Mouse (Mus musculus): ENCODE measurements around the gene Dedd. TPM values are rescaled to one million over a fixed set of nuclear protein-coding genes. Genes with fewer than 3 reads are reported as not detected.

Dedd gene
- polyA plus RNA-seq, 1 experiment from 2014 or later, result 21.9 TPM

DNA sequence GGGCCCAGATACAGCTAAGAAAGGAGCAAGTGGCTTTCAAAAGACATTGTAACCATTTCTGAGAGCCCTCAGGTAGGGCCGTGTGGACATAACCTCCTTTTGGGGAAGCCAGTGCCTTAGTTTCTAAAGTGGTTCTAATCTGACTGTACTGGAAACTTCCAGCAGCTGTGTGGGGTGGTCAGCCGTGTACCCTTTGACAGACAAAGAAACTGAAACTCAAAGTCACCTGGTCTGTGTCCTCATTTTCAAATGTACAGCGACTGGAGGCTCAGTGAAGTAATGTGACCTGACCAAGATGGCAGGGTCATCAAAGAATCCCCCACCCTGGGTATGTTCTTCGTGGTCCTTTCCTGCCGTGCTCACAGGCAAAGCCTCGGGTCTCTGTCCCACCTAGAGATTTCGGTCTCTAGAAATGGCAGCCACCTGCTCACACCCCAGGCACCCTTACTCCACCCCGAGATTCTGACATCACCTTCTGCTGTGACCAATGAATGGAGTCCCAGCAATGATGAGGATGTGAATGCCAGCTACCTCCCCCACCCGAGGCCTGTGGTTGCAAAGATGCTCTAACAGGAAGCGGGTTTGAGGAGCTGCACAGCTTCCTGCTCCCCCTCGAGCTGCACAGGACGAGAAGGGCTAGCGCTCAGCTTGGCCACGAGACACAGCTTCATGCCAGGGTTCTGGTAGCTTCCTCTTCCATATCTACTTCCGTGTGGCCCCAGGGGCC is 59.6 kb downstream of the Dedd start, which contains the start of gene Arhgap30:
Arhgap30 (plus strand) TSS at position 579 of the 727 bp plus-strand sequence.
- peak within 1 kb of the TSS; percentile 100 for H3K27ac ChIP-seq
- peaks cover 44% of the 10 kb centered on the region for H3K79me2 ChIP-seq (ENCODE audit: inconsistent target)
- peaks cover 32% of the 10 kb centered on the region for H3K36me3 ChIP-seq (ENCODE audit: inconsistent target)
- 4% methylated on average over 15 of the region's 15 CpGs for WGBS (ENCODE audit: missing documents)
- H3K4me3 ChIP-seq (ENCODE audit: inconsistent target), result peak within 1 kb of the TSS; percentile 99

DNA sequence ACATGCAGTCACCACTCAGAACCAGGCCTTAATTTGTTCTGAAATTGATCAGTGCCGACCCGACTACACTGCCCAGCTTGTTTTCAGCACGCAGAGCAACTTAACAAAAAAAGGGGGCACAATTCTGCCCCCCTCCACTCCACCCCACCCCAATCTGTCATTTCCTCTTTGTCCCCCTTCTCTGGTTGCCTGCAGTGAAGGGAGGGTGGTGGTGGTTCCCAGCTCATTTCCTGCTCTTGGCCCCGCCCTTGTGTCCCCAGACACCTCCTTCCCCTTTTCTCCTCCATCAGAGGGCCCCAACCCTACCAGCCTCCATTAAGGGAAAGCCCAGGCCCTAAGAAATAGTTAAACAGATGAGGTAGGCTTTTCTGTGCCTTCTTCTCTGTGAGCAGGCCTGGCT is 61.2 kb downstream of the Dedd start:
- H3K27ac ChIP-seq, result peak overlapping the region; percentile 100

More for the DNA sequence above, 61.2 kb downstream of the Dedd start:
- peaks cover 60% of the 10 kb centered on the region for H3K79me2 ChIP-seq (ENCODE audit: inconsistent target)
- H3K4me3 ChIP-seq (ENCODE audit: inconsistent target), result peak overlapping the region; percentile 99
- H3K36me3 ChIP-seq (ENCODE audit: inconsistent target), result peaks cover 34% of the 10 kb centered on the region
- WGBS (ENCODE audit: missing documents), result 0% methylated on average over 4 of the region's 4 CpGs

Other genes starting within 250 kb of the Dedd start
- 4.2 to 31.6 TPM (median 7.6 TPM) in 3 replicates for gene Cfap126, start 215.2 kb upstream of the Dedd start, polyA plus RNA-seq (2018)
- gene Sdhc, start 178.5 kb upstream of the Dedd start, polyA plus RNA-seq (2018), result 81.5 to 101 TPM (median 100 TPM) in 3 replicates
- gene Mpz, start 178.4 kb upstream of the Dedd start, polyA plus RNA-seq (2018), result 0.25 TPM in 1 of 3 replicates, not detected in the others
- gene Pcp4l1, start 132.9 kb upstream of the Dedd start, polyA plus RNA-seq (2018), result 46.6 to 83.8 TPM (median 63.3 TPM) in 3 replicates
- 0.13 TPM in 1 of 3 replicates, not detected in the others for gene Nr1i3, start 115.2 kb upstream of the Dedd start, polyA plus RNA-seq (2018)
- 13.6 to 38.3 TPM (median 28.2 TPM) in 3 replicates for gene Tomm40l, start 106.6 kb upstream of the Dedd start, polyA plus RNA-seq (2018)
- gene Apoa2, start 104.1 kb upstream of the Dedd start, polyA plus RNA-seq (2018), result 1.1 TPM in 1 of 3 replicates, not detected in the others
- gene Fcer1g, start 94.8 kb upstream of the Dedd start, polyA plus RNA-seq (2018), result 1,664 to 2,638 TPM (median 2,193 TPM) in 3 replicates
- gene Adamts4, start 78.7 kb upstream of the Dedd start, polyA plus RNA-seq (2018), result 0.04 TPM in 1 of 3 replicates, not detected in the others
- gene Ndufs2, start 77.8 kb upstream of the Dedd start, polyA plus RNA-seq (2018), result 84.3 to 125 TPM (median 122 TPM) in 3 replicates
- 10.2 to 16.8 TPM (median 14.2 TPM) in 3 replicates for gene B4galt3, start 58.8 kb upstream of the Dedd start, polyA plus RNA-seq (2018)
- gene Ppox, start 48.0 kb upstream of the Dedd start, polyA plus RNA-seq (2018), result 8.6 to 27.3 TPM (median 12.1 TPM) in 3 replicates
- 17.1 to 34.6 TPM (median 21.1 TPM) in 3 replicates for gene Usp21, start 41.2 kb upstream of the Dedd start, polyA plus RNA-seq (2018)
- 67.0 to 116 TPM (median 112 TPM) in 3 replicates for gene Ufc1, start 34.1 kb upstream of the Dedd start, polyA plus RNA-seq (2018)
- 17.3 to 23.1 TPM (median 22.3 TPM) in 3 replicates for gene Nit1, start 16.5 kb downstream of the Dedd start, polyA plus RNA-seq (2018)
- 47.7 to 119 TPM (median 64.5 TPM) in 3 replicates for gene Pfdn2, start 16.5 kb downstream of the Dedd start, polyA plus RNA-seq (2018)
- gene Klhdc9, start 31.7 kb downstream of the Dedd start, polyA plus RNA-seq (2018), result 0.11 TPM in 1 of 3 replicates, not detected in the others
- 14.3 to 25.8 TPM (median 18.7 TPM) in 3 replicates for gene Nectin4, start 41.0 kb downstream of the Dedd start, polyA plus RNA-seq (2018)
- 119 to 178 TPM (median 125 TPM) in 3 replicates for gene Arhgap30, start 59.8 kb downstream of the Dedd start, polyA plus RNA-seq (2018)
- gene Usf1, start 82.2 kb downstream of the Dedd start, polyA plus RNA-seq (2018), result 32.8 to 94.5 TPM (median 36.5 TPM) in 3 replicates
- 1.3 TPM in 1 of 3 replicates, not detected in the others for gene Tstd1, start 89.7 kb downstream of the Dedd start, polyA plus RNA-seq (2018)
- 0.39 to 1.7 TPM (median 0.56 TPM) in 3 replicates for gene F11r, start 108.4 kb downstream of the Dedd start, polyA plus RNA-seq (2018)
- gene Alyref2, start 174.3 kb downstream of the Dedd start, polyA plus RNA-seq (2018), result 6.9 to 8.0 TPM (median 7.2 TPM) in 3 replicates
- not detected in 3 replicates for gene Itln1, start 206.1 kb downstream of the Dedd start, polyA plus RNA-seq (2018)
- gene Cd244a, start 230.0 kb downstream of the Dedd start, polyA plus RNA-seq (2018), result 2.6 to 6.3 TPM (median 2.7 TPM) in 3 replicates